Mouse (Mus musculus) C2C12 (cell line): Measurements from ENCODE around the gene C2cd4c.

Experiments used
- CEBPB ChIP-seq: IDR thresholded peaks from one replicate; pipeline ENCODE4 v1.6.1; 2011; ENCODE audit warnings: low read depth, mild to moderate bottlenecking, control low read depth, moderate library complexity
- CTCF ChIP-seq: IDR thresholded peaks from one replicate; pipeline ENCODE4 v1.5.1; 2011; ENCODE audit not compliant: control insufficient read depth, insufficient read depth, insufficient read length
- FOSL1 ChIP-seq: IDR thresholded peaks from one replicate; pipeline ENCODE4 v1.8.0; 2011; ENCODE audit warnings: mild to moderate bottlenecking, low read length; ENCODE audit not compliant: poor library complexity, insufficient read depth, severe bottlenecking
- MAX ChIP-seq: IDR thresholded peaks from one replicate; pipeline ENCODE4 v1.6.1; 2011; ENCODE audit warnings: mild to moderate bottlenecking, control low read depth
- MYOD1 ChIP-seq: IDR thresholded peaks from one replicate; pipeline ENCODE4 v1.6.1; 2011; ENCODE audit warnings: low read depth; ENCODE audit not compliant: control insufficient read depth, insufficient read length
- MYOG ChIP-seq: IDR thresholded peaks from one replicate; pipeline ENCODE4 v1.6.1; 2011; ENCODE audit not compliant: control insufficient read depth, insufficient read length; ENCODE audit errors: extremely low read depth
- USF1 ChIP-seq: IDR thresholded peaks from one replicate; pipeline ENCODE4 v1.6.1; 2011; ENCODE audit warnings: low read depth, mild to moderate bottlenecking, control low read depth, moderate library complexity

GRCm38 (mm10) chr10:79584426-79584825, 29.4 kb downstream of the C2cd4c start:
- no peak for TF ChIP-seq CTCF
- no peak for TF ChIP-seq MYOD1
- no peak for TF ChIP-seq MAX
- no peak for TF ChIP-seq USF1
- TF ChIP-seq FOSL1 = no peak
- TF ChIP-seq MYOG = no peak
- TF ChIP-seq CEBPB = no peak
